Mouse (Mus musculus) thymus, adult 2 months (tissue): ENCODE data around the gene Leng1. TPM values are rescaled to one million over a fixed set of nuclear protein-coding genes. Genes with fewer than 3 reads are reported as not detected.

Experiments used
- DNase-seq: peaks from one replicate; pipeline ENCODE4 v3.0.0; 2021
- H3K27ac ChIP-seq: fragments of 200-500 bp; 2 replicates; pipeline ENCODE4 v1.5.1; 2012; ENCODE audit warnings: low read length, control low read depth; ENCODE audit not compliant: control insufficient read depth, insufficient read depth
- H3K27me3 ChIP-seq: fragments of 200-500 bp; 2 replicates; pipeline ENCODE4 v1.6.1; 2012; ENCODE audit warnings: mild to moderate bottlenecking, low read length, moderate library complexity, mixed read lengths; ENCODE audit not compliant: control insufficient read depth, insufficient read depth
- H3K36me3 ChIP-seq: fragments of 200-500 bp; 2 replicates; pipeline ENCODE4 v1.6.1; 2012; ENCODE audit warnings: mild to moderate bottlenecking, low read length, moderate library complexity; ENCODE audit not compliant: control insufficient read depth, insufficient read depth
- H3K4me1 ChIP-seq: fragments of 200-500 bp; replicated peaks from 2 replicates; pipeline ENCODE4 v1.6.1; 2012; ENCODE audit warnings: low read length; ENCODE audit not compliant: control insufficient read depth, insufficient read depth
- H3K4me3 ChIP-seq: fragments of 200-500 bp; 2 replicates; pipeline ENCODE4 v1.5.1; 2012; ENCODE audit warnings: mild to moderate bottlenecking, low read length, control low read depth, moderate library complexity; ENCODE audit not compliant: control insufficient read depth, insufficient read depth
- CTCF ChIP-seq: fragments of 200-500 bp; IDR thresholded peaks from 2 replicates; pipeline ENCODE4 v1.5.1; 2012; ENCODE audit warnings: mild to moderate bottlenecking, control low read depth, low read length, moderate library complexity, borderline replicate concordance; ENCODE audit not compliant: control insufficient read depth, poor library complexity, insufficient read depth; ENCODE audit errors: extremely low read depth
- POLR2A ChIP-seq: fragments of 200-500 bp; IDR thresholded peaks from 2 replicates; pipeline ENCODE4 v1.6.1; 2012; ENCODE audit warnings: mild to moderate bottlenecking, low read length, control low read depth, moderate library complexity; ENCODE audit not compliant: control insufficient read depth, poor library complexity, insufficient read depth; ENCODE audit errors: extremely low read depth
- WGBS: fragments of 180-500 bp; shearing (Covaris S2); methylation state at CpG from one replicate; pipeline ENCODE4 v1.1.7; 2018; 5-methylcytosine and 5-hydroxymethylcytosine counted together
- polyA plus RNA-seq: library from polyadenylated mRNA; depleted of rRNA; stranded (reverse); fragments of >200 nt; gene quantifications from 2 replicates; pipeline ENCODE4 v1.2.3, GENCODE M21; 2012

Gene Leng1
- polyA plus RNA-seq, 1 experiment, result 4.3 TPM

DNA sequence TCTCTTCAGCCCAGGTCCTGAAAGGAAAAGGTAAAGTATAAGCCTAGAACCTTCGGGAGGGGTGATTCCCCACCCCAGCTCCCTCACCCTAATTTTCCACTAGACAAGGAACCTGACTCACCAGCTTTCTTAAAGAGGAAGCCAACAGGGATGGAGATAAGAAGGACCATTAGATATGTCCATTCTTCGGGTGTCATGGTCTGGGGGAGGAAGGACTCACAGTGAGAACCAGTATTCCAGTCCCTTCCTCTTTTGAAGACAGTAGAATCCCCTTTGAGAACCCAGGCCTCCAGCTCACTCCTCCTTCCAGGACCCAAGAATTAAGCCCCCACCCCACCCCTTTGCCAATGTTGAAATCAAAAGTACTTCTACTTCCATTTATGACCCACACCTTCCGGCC, 26.3 kb upstream of the Leng1 start:
- WGBS, result 15% methylated on average over 3 of the region's 3 CpGs
- TF ChIP-seq CTCF (no peak), POLR2A (no peak)
- peaks cover 16% of the 10 kb centered on the region for H3K4me1 ChIP-seq
- no peak for DNase-seq
- H3K27ac ChIP-seq, result no peak overlapping the region; the same call in 1 of the 2 replicates
- H3K4me3 ChIP-seq, result peak overlapping the region; percentile 69
- H3K36me3 ChIP-seq, result no peaks in the 10 kb centered on the region
- H3K27me3 ChIP-seq, result no peaks in the 10 kb centered on the region

DNA sequence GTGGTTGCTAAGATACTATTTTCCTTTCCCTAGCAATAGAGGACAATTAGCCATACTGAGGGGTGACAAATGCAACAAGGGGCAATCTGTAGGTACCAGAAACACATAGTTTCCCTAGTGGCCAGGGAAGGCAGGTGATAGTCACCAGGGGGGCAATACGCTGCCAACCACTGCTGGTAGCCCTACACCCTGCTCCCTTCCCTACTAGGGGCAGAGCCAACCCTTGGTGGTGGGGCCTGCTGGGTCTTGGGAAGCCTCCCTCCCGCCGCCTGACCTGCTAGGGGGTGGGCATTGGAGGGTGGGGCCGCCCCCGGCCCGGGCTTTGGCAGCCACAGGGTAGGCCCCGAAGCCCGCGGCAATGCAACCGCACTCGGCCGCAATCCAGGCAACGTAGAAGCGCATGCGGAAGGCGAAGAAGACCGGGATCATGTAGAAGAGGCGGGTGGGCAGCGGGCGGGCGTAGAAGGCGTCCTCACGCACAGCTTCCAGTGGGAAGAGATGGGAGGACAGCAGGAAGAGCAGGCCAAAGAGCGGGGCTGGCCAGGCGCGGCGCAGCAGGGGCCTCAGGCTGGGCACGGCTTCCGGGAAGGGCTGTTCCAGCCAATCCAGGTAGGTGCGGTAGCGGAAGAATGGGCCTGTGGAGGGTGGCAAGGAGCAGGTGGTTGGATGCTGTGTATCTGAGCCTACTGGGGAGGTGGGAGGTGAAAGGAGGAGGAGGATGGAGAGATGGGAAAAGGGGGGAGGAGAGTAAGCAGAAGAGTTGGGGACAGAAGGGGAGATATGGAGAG, 20.0 kb upstream of the Leng1 start:
- Histone ChIP-seq H3K36me3 (no peaks in the 10 kb centered on the region), H3K27me3 (no peaks in the 10 kb centered on the region), H3K4me1 (no peaks in the 10 kb centered on the region), H3K4me3 (no peak overlapping the region), H3K27ac (no peak overlapping the region)
- 97% methylated on average over 31 of the region's 31 CpGs for WGBS
- no peak for DNase-seq
- TF ChIP-seq CTCF (no peak), POLR2A (no peak)

- no peak for TF ChIP-seq CTCF
- no peak for TF ChIP-seq POLR2A
- H3K27me3 ChIP-seq, result no peaks in the 10 kb centered on the region
- no peak overlapping the region for H3K27ac ChIP-seq
- WGBS, result 97% methylated on average over 8 of the region's 8 CpGs
- H3K36me3 ChIP-seq, result no peaks in the 10 kb centered on the region
- no peaks in the 10 kb centered on the region for H3K4me1 ChIP-seq
- no peak for DNase-seq
- no peak overlapping the region for H3K4me3 ChIP-seq
Observed at GRCm38 (mm10) chr7:3684698-3685097, 19.1 kb upstream of the Leng1 start.

DNA sequence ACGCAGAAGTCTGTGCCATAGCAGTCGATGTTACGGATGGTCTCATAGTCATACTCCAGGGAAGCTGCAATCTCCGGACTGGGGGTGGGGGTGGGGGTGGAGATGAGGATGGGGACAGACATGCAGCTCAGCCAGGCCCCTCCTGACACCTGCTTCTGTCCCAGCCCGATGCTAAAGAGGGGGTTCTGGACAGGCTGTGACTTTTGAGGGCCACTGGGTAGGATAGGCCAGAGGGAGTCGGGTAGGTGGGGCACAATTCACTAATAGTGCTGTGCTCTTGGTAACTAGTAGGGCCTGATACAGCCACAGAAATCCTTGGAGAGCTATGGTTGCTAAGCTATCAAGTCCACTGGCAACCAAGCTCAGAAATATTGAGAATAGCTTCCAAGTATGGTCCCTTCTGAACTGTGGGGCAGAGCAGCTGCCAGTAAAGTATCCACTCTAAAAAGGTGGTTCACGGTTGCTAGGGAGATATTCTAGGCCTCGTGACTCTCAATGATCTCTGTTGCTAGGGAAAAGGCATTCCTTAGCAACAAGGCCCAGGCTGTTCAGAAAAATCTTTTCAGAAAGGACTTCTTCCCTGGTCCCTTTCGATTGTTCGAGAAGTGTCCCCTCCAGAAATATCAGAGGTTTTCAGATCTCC, 18.4 kb upstream of the Leng1 start:
- Histone ChIP-seq H3K27me3 (no peaks in the 10 kb centered on the region), H3K36me3 (no peaks in the 10 kb centered on the region), H3K4me3 (no peak overlapping the region), H3K4me1 (no peaks in the 10 kb centered on the region), H3K27ac (no peak overlapping the region)
- no peak for TF ChIP-seq POLR2A
- TF ChIP-seq CTCF, result no peak
- 95% methylated on average over 10 of the region's 10 CpGs for WGBS
- no peak for DNase-seq

- no peaks in the 10 kb centered on the region for H3K27me3 ChIP-seq
- WGBS, result 92% methylated on average over 9 of the region's 9 CpGs
- no peak within 1 kb of the TSS for H3K4me3 ChIP-seq
- DNase-seq, result no peak
- H3K27ac ChIP-seq, result no peak within 1 kb of the TSS
- H3K36me3 ChIP-seq, result no peaks in the 10 kb centered on the region
- H3K4me1 ChIP-seq, result peaks cover 4% of the 10 kb centered on the region; the same call in 1 of the 2 replicates
- no peak for TF ChIP-seq CTCF
- no peak for TF ChIP-seq POLR2A
Observed at GRCm38 (mm10) chr7:3677342-3677741, 11.7 kb upstream of the Leng1 start, which contains the start of gene Tmc4. Gene Tmc4, minus strand, starts transcription at chr7:3677553.

DNA sequence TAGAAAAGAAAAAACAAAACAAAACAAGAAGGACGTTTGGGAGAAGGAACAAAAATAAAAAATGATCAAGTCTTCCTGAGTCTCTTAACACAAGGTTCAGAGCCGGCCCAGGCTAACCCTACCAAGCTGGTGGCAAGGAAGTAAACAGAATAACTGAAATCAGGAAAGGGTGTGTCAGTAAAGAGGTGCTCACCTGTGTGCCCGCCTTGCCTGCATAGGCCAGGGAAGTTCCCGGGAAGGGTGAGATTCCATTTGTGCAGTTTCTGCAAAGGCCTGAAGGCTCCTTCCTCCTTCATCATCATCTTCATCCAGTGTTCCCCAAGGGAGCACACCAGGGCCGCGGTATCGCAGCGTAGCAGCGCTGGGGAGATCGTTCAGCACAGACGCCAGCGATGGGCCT, 10.7 kb upstream of the Leng1 start:
- TF ChIP-seq CTCF (no peak), POLR2A (no peak)

More for the DNA sequence above, 10.7 kb upstream of the Leng1 start:
- H3K36me3 ChIP-seq, result no peaks in the 10 kb centered on the region
- DNase-seq, result no peak
- H3K4me1 ChIP-seq, result peaks cover 4% of the 10 kb centered on the region; the same call in 1 of the 2 replicates
- no peaks in the 10 kb centered on the region for H3K27me3 ChIP-seq
- no peak overlapping the region for H3K27ac ChIP-seq
- 93% methylated on average over 12 of the region's 12 CpGs for WGBS
- no peak overlapping the region for H3K4me3 ChIP-seq
